ENCODE assay signal across 9 mouse cellular contexts in genomic region chr5:149642366-149642765, GRCm38 (mm10). TPM values are rescaled to one million over a fixed set of nuclear protein-coding genes. Genes with fewer than 3 reads are reported as not detected.
A peak's percentile ranks its signal among the peaks of the same experiment; 100 is the strongest.
DNase-seq lines count a peak whose midpoint lies in the region; ATAC-seq and TF ChIP-seq lines count a peak whose summit lies in the region.
"Had no signal": no experiment of that assay in that cellular context is flagged by ENCODE, and none has a peak within 500 bp of the region (broad histone marks: within the 10 kb centered on the region; RNA-seq: fewer than 3 reads in every experiment).

No protein-coding gene starts in this region.

- H3K4me3 ChIP-seq in heart, embryonic 15.5 days = no peak overlapping the region
- no peak overlapping the region for H3K4me3 ChIP-seq in intestine, embryonic 15.5 days (replicated peaks)

- H3K27me3 ChIP-seq in heart, embryonic 15.5 days = no peaks in the 10 kb centered on the region
- H3K27me3 ChIP-seq in Patski = no peaks in the 10 kb centered on the region
- H3K27me3 ChIP-seq in intestine, embryonic 15.5 days (replicated peaks) = no peaks in the 10 kb centered on the region

- CTCF ChIA-PET in Patski (lab: Charles Lee) = no interaction called here

- POLR2A ChIA-PET in Patski (lab: Charles Lee) = no interaction called here

- no peaks in the 10 kb centered on the region for H3K9me3 ChIP-seq in heart, embryonic 15.5 days (replicated peaks)
- no peaks in the 10 kb centered on the region for H3K9me3 ChIP-seq in intestine, embryonic 15.5 days

- in situ Hi-C loops in Patski (cut with MboI; ENCODE audit: low pct_unique_long_range_greater_than_20kb) = no loop called here

- no peak for DNase-seq in heart, postnatal 36 days
- DNase-seq in 3134 (ENCODE audit: extremely low read depth, insufficient read length, low spot score) (peak; percentile 54), Patski (ENCODE audit: low read depth, low spot score) (no peak)
- no peak for DNase-seq in gastrocnemius, adult 8-10 months (ENCODE audit: low spot score in 2 of 2)
- no peak for DNase-seq in left cerebral cortex, adult 9 months (ENCODE audit: low spot score in 2 of 2)
- DNase-seq in thymus, postnatal 4 days = no peak
- DNase-seq: cerebellum, adult 11 months had no signal

- peaks cover under 1% of the 10 kb centered on the region; the same call in 1 of the 2 replicates for H3K4me1 ChIP-seq in heart, embryonic 15.5 days (replicated peaks)
- H3K4me1 ChIP-seq in intestine, embryonic 15.5 days (replicated peaks) = no peaks in the 10 kb centered on the region

- intact Hi-C loops in heart, postnatal 36 days (cut with DNase I) = no loop called here

- 0 out of 2 replicates have a peak, but pooled peaks have one; percentile 47 for ATAC-seq in heart, embryonic 15.5 days (replicated peaks; ENCODE audit: insufficient number of reproducible peaks, insufficient read depth, low FRiP score, low read depth)
- peak; percentile 73 for ATAC-seq in Patski
- peak; percentile 58; the same call in 1 of the 2 replicates for ATAC-seq in intestine, embryonic 15.5 days

- TF ChIP-seq CTCF in Patski (IDR thresholded peaks at IDR 0.05) = no peak

- WGBS in heart, embryonic 15.5 days = 56% methylated on average over 6 of the region's 6 CpGs
- 52% methylated on average over 6 of the region's 6 CpGs for WGBS in intestine, embryonic 15.5 days

- no peaks in the 10 kb centered on the region for H3K36me3 ChIP-seq in heart, embryonic 15.5 days
- no peaks in the 10 kb centered on the region for H3K36me3 ChIP-seq in intestine, embryonic 15.5 days

- no peak overlapping the region for H3K4me2 ChIP-seq in heart, embryonic 15.5 days
- H3K4me2 ChIP-seq in intestine, embryonic 15.5 days (replicated peaks) = no peak overlapping the region

- no peak overlapping the region for H3K27ac ChIP-seq in heart, embryonic 15.5 days
- no peak overlapping the region for H3K27ac ChIP-seq in intestine, embryonic 15.5 days

- H3K9ac ChIP-seq in heart, embryonic 15.5 days = no peak overlapping the region
- H3K9ac ChIP-seq in intestine, embryonic 15.5 days = no peak overlapping the region

RNA-seq across cellular contexts. Expression of gene Hsph1, which starts 6.2 kb away (rescaled TPM):
- 26.4 and 28.6 TPM in 2 replicates for polyA plus RNA-seq in heart, embryonic 15.5 days (2015; fragmentation: Nextera tagmentation; extraction: Ambion mirVana)
- total RNA-seq in heart, postnatal 36 days (2021) = 10 to 100 TPM; 40.4 to 60.4 TPM
- 200 TPM for polyA plus RNA-seq in Patski (2021)
- polyA plus RNA-seq in intestine, embryonic 15.5 days (2015; fragmentation: Nextera tagmentation; extraction: Ambion mirVana) = 54.8 and 56.8 TPM in 2 replicates
- 10 to 100 TPM; 59.5 to 86.1 (median 63.1) TPM for total RNA-seq in gastrocnemius, adult 8-10 months (2022)

RNA-seq across cellular contexts. Expression of gene B3glct, which starts 35.7 kb away (rescaled TPM):
- polyA plus RNA-seq in heart, embryonic 15.5 days (2015; fragmentation: Nextera tagmentation; extraction: Ambion mirVana) = 8.0 and 8.6 TPM in 2 replicates
- 1 to 10 TPM; 5.9 to 6.6 TPM for total RNA-seq in heart, postnatal 36 days (2021)
- 16.7 TPM for polyA plus RNA-seq in Patski (2021)
- 11.2 and 12.3 TPM in 2 replicates for polyA plus RNA-seq in intestine, embryonic 15.5 days (2015; fragmentation: Nextera tagmentation; extraction: Ambion mirVana)
- total RNA-seq in gastrocnemius, adult 8-10 months (2022) = 1 to 10 TPM; 2.9 to 7.7 (median 5.5) TPM
